Mouse (Mus musculus) embryonic fibroblast, embryonic 13.5 days (primary cell): Measurements from ENCODE around the gene Lsamp.

ENCODE experiments used
- CTCF ChIP-seq: IDR thresholded peaks from 2 replicates; pipeline ENCODE4 v1.5.1; 2011; ENCODE audit warnings: mild to moderate bottlenecking, control low read depth, low read length, moderate library complexity, borderline replicate concordance; ENCODE audit not compliant: insufficient read depth
- POLR2A ChIP-seq: IDR thresholded peaks from 2 replicates; pipeline ENCODE4 v1.6.1; 2011; ENCODE audit warnings: low read depth, mild to moderate bottlenecking, control low read depth, low read length, moderate library complexity

DNA sequence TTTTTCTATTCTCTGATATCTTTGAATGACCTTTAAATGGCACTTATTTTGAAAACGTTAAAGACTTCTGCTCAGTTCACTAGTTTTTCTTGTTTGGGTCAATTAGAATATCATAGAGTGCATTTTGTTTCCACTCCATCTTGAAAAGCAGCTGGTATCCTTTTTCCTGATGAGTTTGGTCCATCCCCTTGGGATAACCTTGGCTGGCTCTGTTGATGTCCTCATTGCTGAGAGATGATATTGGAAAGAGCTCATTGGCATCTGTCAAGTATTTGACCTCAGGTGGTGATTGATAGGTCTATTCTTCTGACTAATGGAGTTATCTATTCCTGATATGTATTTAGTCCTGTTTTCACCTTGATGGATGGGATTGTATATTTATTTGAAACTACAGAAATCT, 454.7 kb downstream of the Lsamp start:
- TF ChIP-seq POLR2A (no peak), CTCF (no peak)
